Comparison of ENCODE assay signal across 11 mouse cellular contexts in the genomic region with DNA sequence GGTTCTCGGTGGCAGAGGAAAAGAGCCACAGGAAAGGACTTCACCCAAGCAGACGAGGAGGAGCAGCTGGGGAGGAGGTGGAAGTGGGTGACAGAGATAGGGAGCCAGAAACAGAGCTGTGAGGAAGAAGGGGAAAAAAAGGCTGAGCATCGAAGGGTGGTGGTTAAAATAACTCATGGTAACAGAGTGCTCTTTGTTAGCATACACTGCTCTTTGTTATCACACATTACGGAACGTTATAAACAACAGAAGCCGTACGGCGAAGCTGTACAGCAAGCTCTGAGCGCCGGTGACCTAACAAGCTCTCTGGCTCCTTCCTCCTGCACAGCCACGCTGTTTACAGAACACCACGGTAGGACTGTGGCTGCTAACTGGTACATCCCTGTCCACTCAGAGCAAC.
DNase-seq lines count a peak whose midpoint lies in the region; ATAC-seq and TF ChIP-seq lines count a peak whose summit lies in the region.
"Had no signal": no experiment of that assay in that cellular context is flagged by ENCODE, and none has a peak within 500 bp of the region (broad histone marks: within the 10 kb centered on the region; RNA-seq: fewer than 3 reads in every experiment).

No protein-coding gene starts in this region.

- no peaks in the 10 kb centered on the region for H3K4me1 ChIP-seq in megakaryocyte, embryonic 14.5 days
- 0 out of 2 replicates have a peak, but pooled peaks cover 4% of the 10 kb centered on the region for H3K4me1 ChIP-seq in limb, embryonic 10.5 days
- H3K4me1 ChIP-seq in thymus, adult 2 months (replicated peaks; ENCODE audit: control insufficient read depth, insufficient read depth, low read length) = no peaks in the 10 kb centered on the region

- no peaks in the 10 kb centered on the region for H3K27me3 ChIP-seq in megakaryocyte, embryonic 14.5 days (replicated peaks)
- H3K27me3 ChIP-seq in limb, embryonic 10.5 days (ENCODE audit: low read depth, poor library complexity, severe bottlenecking) = no peaks in the 10 kb centered on the region
- no peaks in the 10 kb centered on the region for H3K27me3 ChIP-seq in thymus, adult 2 months (ENCODE audit: control insufficient read depth, insufficient read depth, low read length)

- no peak for TF ChIP-seq POLR2A in thymus, adult 2 months (IDR thresholded peaks at IDR 0.05; ENCODE audit: control insufficient read depth, extremely low read depth, insufficient read depth, low read length, poor library complexity)

- H3K9me3 ChIP-seq in megakaryocyte, embryonic 14.5 days = peaks cover 10% of the 10 kb centered on the region
- no peaks in the 10 kb centered on the region for H3K9me3 ChIP-seq in limb, embryonic 10.5 days (replicated peaks)

- peak; percentile 18 to 32 for DNase-seq in layer of hippocampus, postnatal 10 days (ENCODE audit: low spot score in 2 of 2)
- no peak for DNase-seq in limb, embryonic 10.5 days (ENCODE audit: low spot score)
- DNase-seq in thymus, adult 2 months = no peak
- no peak for DNase-seq in cerebellum, adult 8-10 months
- DNase-seq in testis, postnatal 14 days (ENCODE audit: low spot score) = no peak
- no peak for DNase-seq in natural killer cell, adult 2 months (ENCODE audit: low spot score in 2 of 2)
- DNase-seq: cerebellum, adult 11 months; kidney, postnatal 4 days had no signal

- no peak for TF ChIP-seq CTCF in thymus, adult 2 months (IDR thresholded peaks at IDR 0.05; ENCODE audit: borderline replicate concordance, control insufficient read depth, extremely low read depth, insufficient read depth, low read length, poor library complexity)

- 87% methylated on average over 12 of the region's 12 CpGs for WGBS in limb, embryonic 10.5 days
- 71% methylated on average over 12 of the region's 12 CpGs for WGBS in thymus, adult 2 months

- H3K36me3 ChIP-seq in megakaryocyte, embryonic 14.5 days (replicated peaks; ENCODE audit: low read length) = no peaks in the 10 kb centered on the region
- H3K36me3 ChIP-seq in limb, embryonic 10.5 days = no peaks in the 10 kb centered on the region
- H3K36me3 ChIP-seq in thymus, adult 2 months (ENCODE audit: control insufficient read depth, insufficient read depth, low read length) = no peaks in the 10 kb centered on the region

- ATAC-seq in megakaryocyte, adult 5-6 weeks (ENCODE audit: poor library complexity, severe bottlenecking) = no peak
- ATAC-seq: intestine, postnatal 0 days had no signal

- peak overlapping the region; percentile 47 for H3K4me3 ChIP-seq in megakaryocyte, embryonic 14.5 days (replicated peaks)
- H3K4me3 ChIP-seq in limb, embryonic 10.5 days = no peak overlapping the region
- no peak overlapping the region for H3K4me3 ChIP-seq in thymus, adult 2 months (ENCODE audit: control insufficient read depth, insufficient read depth, low read length)

- H3K27ac ChIP-seq in limb, embryonic 10.5 days = peak overlapping the region; percentile 14; the same call in 1 of the 2 replicates
- H3K27ac ChIP-seq in thymus, adult 2 months (ENCODE audit: control insufficient read depth, insufficient read depth, low read length) = no peak overlapping the region

Comparison
In these comparisons a context has a peak if more than half of its experiments do, and no peak if none do; other contexts are left out.
1. DNase-seq: peak in layer of hippocampus, postnatal 10 days (2 of 2); none in limb, embryonic 10.5 days (single experiment), thymus, adult 2 months (single experiment), cerebellum, adult 8-10 months (single experiment), testis, postnatal 14 days (single experiment) and natural killer cell, adult 2 months (0 of 2).